Mouse (Mus musculus) embryonic facial prominence, embryonic 14.5 days (tissue): ENCODE results near the gene Thyn1. TPM values are rescaled to one million over a fixed set of nuclear protein-coding genes. Genes with fewer than 3 reads are reported as not detected.

Source experiments
- ATAC-seq: fragments of 200-750 bp; cut with Nextera tagmentation; 2 replicates; pipeline ENCODE4 v1.8.0; 2017; ENCODE audit warnings: low read depth, moderate number of reproducible peaks, moderate TSS enrichment
- DNase-seq: peaks from one replicate; pipeline ENCODE4 v3.0.0-alpha.2; 2015; ENCODE audit warnings: low spot score
- H3K27ac ChIP-seq: fragments of 300-500 bp; sonication (generic); replicated peaks from 2 replicates; pipeline ENCODE4 v1.5.1; 2014; ENCODE audit warnings: low read depth, mild to moderate bottlenecking, low read length, moderate library complexity
- H3K27me3 ChIP-seq: fragments of 300-500 bp; sonication (generic); replicated peaks from 2 replicates; pipeline ENCODE4 v1.6.1; 2014; ENCODE audit warnings: low read length; ENCODE audit not compliant: control insufficient read depth, insufficient read depth
- H3K36me3 ChIP-seq: fragments of 300-500 bp; sonication (generic); 2 replicates; pipeline ENCODE4 v1.6.1; 2014; ENCODE audit warnings: low read length, mixed read lengths; ENCODE audit not compliant: control insufficient read depth, insufficient read depth
- H3K4me1 ChIP-seq: fragments of 300-500 bp; sonication (generic); 2 replicates; pipeline ENCODE4 v1.6.1; 2014; ENCODE audit warnings: antibody characterized with exemption, low read length; ENCODE audit not compliant: control insufficient read depth, insufficient read depth
- H3K4me2 ChIP-seq: fragments of 300-500 bp; sonication (generic); 2 replicates; pipeline ENCODE4 v1.6.1; 2014; ENCODE audit warnings: low read depth, mild to moderate bottlenecking, low read length, moderate library complexity, mixed read lengths
- H3K4me3 ChIP-seq: fragments of 300-500 bp; sonication (generic); 2 replicates; pipeline ENCODE4 v1.5.1; 2014; ENCODE audit warnings: low read depth, mild to moderate bottlenecking, low read length
- H3K9ac ChIP-seq: fragments of 300-500 bp; sonication (generic); 2 replicates; pipeline ENCODE4 v1.6.1; 2014; ENCODE audit warnings: low read depth, mild to moderate bottlenecking, low read length, moderate library complexity, mixed read lengths
- H3K9me3 ChIP-seq: fragments of 300-500 bp; sonication (generic); 2 replicates; pipeline ENCODE4 v1.6.1; 2016; ENCODE audit warnings: low read length; ENCODE audit not compliant: control insufficient read depth
- WGBS: fragments of 180-500 bp; shearing (Covaris S2); extraction: QIAGEN DNeasy Blood & Tissue Kit; methylation state at CpG from one replicate; pipeline ENCODE4 v1.1.7; 2014; 5-methylcytosine and 5-hydroxymethylcytosine counted together
- polyA plus RNA-seq: library from polyadenylated mRNA; unstranded; fragments of >200 nt; fragmentation: Nextera tagmentation; extraction: Ambion mirVana; gene quantifications from 2 replicates; pipeline ENCODE4 v1.2.1, GENCODE M21; 2014

The Thyn1 gene
- polyA plus RNA-seq, 1 experiment from 2014 or later: 115 TPM

DNA sequence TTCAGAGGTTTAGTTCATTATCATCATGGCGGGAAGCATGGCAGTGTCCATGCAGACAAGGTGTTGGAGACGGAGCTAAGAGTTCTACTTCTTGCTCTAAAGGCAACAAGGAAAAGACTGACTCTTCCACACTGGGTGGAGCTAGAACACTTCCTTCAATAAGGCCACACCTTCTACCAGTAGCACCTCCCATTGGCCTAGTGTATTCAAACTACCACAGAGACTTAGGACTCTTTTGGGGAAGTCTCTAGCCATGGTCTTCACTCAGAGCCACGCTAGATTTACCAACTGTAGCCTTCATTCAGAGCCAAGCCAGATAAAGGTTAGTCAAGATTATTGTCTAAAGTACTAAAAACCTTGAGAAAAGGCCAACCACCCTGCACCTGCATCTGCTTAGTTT, 2.4 kb upstream of the Thyn1 start:
- Histone ChIP-seq H3K4me2 (no peak overlapping the region), H3K9me3 (no peaks in the 10 kb centered on the region), H3K27me3 (no peaks in the 10 kb centered on the region), H3K4me1 (peaks cover 18% of the 10 kb centered on the region; the same call in 1 of the 2 replicates), H3K27ac (no peak overlapping the region), H3K36me3 (0 out of 2 replicates have a peak, but pooled peaks cover 7% of the 10 kb centered on the region), H3K4me3 (no peak overlapping the region), H3K9ac (no peak overlapping the region)
- ATAC-seq (no peak), DNase-seq (no peak)
- WGBS: 90% methylated on average over 3 of the region's 3 CpGs

DNA sequence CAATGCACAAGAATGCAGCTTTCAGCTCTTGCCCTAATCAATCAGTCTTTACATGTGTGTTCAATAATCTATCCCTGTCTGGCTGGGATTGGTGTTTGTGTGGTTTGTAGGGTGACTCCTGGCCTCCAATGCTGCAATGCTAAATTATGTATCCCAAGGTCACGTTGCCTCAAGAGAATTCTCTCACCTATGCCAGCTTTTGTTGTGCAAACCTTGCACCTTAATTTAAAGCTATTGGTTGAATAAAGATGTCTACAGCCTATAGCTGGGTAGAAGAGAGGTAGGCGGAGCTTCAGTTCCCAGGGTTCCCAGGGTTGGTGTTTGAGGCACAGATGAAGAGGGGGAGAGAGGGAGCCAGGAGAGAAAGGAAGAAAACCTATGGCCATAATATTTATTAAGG, 2.0 kb upstream of the Thyn1 start:
- 89% methylated on average over 2 of the region's 2 CpGs for WGBS
- Histone ChIP-seq H3K27me3 (no peaks in the 10 kb centered on the region), H3K4me3 (no peak overlapping the region), H3K36me3 (0 out of 2 replicates have a peak, but pooled peaks cover 4% of the 10 kb centered on the region), H3K9me3 (no peaks in the 10 kb centered on the region), H3K27ac (no peak overlapping the region), H3K9ac (no peak overlapping the region), H3K4me1 (peaks cover 18% of the 10 kb centered on the region; the same call in 1 of the 2 replicates), H3K4me2 (no peak overlapping the region)
- no peak for ATAC-seq
- DNase-seq: no peak

DNA sequence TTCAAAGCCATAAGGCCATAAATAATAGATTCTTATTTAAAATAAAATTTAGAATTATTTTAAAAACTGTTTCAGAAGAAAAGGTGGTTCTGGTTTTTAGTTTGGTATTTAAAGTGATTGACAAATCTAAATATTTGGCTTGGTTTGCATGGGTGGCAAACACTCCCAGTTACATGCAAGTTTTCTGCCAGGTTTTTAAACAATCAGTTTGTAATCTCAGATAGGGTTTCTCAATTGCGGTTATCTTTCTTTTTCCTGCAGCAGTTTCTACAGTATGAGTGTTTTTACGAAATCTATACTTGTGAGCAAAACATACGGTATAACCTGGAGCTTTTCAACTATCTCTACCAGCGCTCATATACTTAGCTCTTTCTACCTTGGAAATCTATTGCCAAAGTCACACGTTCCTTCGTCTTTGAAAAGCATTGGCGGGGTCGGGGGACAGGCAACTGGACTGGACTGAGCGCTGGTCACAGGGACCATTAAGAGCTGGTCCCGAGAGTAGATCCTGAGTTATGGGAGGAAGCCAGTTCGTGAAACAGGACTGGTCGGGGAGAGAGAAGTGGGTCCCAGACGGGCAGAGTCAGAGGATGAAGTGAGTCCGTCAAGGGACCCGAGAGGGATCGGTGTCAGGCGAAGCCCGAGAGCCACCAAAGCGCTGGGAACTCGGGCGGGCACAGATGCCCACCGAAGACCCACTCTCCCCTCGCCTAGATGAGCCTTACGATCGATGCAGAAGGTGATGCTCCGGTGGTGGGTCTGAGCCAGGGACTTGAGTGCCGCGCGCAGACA, 645 bp upstream of the Thyn1 start:
- peak overlapping the region; percentile 88 for H3K9ac ChIP-seq
- peak overlapping the region; percentile 77 for H3K4me2 ChIP-seq
- WGBS: 2% methylated on average over 24 of the region's 29 CpGs
- H3K4me1 ChIP-seq: peaks cover 18% of the 10 kb centered on the region; the same call in 1 of the 2 replicates
- no peak for DNase-seq
- H3K4me3 ChIP-seq: peak overlapping the region; percentile 69
- no peaks in the 10 kb centered on the region for H3K27me3 ChIP-seq
- H3K36me3 ChIP-seq: peaks cover 11% of the 10 kb centered on the region
- H3K27ac ChIP-seq: peak overlapping the region; percentile 70
- H3K9me3 ChIP-seq: no peaks in the 10 kb centered on the region
- peak; percentile 50 for ATAC-seq

DNA sequence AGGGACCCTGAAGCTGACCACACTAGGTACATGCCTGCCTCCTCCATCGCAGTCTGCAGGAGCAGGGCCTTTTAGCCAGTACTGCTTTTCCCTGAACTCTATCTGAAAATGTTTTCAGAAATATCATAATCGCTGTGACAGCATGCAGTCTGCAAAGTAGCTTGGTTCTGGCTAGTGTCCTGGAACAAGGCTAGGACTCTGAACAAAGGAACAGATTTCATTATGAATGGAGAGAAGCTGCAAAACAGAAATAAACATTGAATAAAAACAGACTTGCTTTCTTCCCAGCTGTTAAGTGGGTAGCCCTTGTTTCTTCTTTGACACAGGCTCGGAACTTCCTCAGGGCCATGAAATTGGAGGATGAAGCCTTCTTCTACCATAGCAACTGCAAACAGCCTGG, 5.7 kb downstream of the Thyn1 start:
- Histone ChIP-seq H3K36me3 (peaks cover 70% of the 10 kb centered on the region), H3K27me3 (no peaks in the 10 kb centered on the region), H3K9ac (no peak overlapping the region), H3K4me2 (no peak overlapping the region), H3K9me3 (no peaks in the 10 kb centered on the region), H3K4me1 (peaks cover 11% of the 10 kb centered on the region; the same call in 1 of the 2 replicates), H3K27ac (no peak overlapping the region), H3K4me3 (no peak overlapping the region)
- DNase-seq: no peak
- no peak for ATAC-seq
- 80% methylated on average over 3 of the region's 3 CpGs for WGBS

DNA sequence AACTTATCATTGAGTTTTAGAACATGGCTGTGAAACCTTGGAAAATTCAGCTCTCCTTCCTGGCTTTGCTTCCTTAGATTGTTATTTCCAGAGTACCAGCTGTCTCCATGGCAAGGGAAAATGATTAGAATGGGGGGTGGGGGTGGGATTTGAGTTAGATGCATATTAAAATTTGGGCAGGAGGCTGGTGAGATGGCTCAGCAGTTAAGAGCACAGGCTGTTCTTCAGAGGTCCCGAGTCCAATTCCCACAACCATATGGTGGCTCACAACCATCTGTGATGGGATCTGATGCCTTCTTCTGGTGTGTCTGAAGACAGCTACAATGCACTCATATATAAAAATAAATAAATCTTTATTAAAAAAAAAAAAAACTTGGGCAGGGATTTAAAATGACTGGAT, 6.4 kb downstream of the Thyn1 start:
- WGBS: 86% methylated on average over 1 of the region's 1 CpGs
- H3K4me1 ChIP-seq: peaks cover 4% of the 10 kb centered on the region; the same call in 1 of the 2 replicates
- H3K4me3 ChIP-seq: no peak overlapping the region
- H3K9me3 ChIP-seq: no peaks in the 10 kb centered on the region
- H3K27me3 ChIP-seq: no peaks in the 10 kb centered on the region
- H3K27ac ChIP-seq: no peak overlapping the region
- peaks cover 77% of the 10 kb centered on the region for H3K36me3 ChIP-seq
- ATAC-seq (no peak), DNase-seq (no peak)
- no peak overlapping the region for H3K9ac ChIP-seq
- H3K4me2 ChIP-seq: no peak overlapping the region

DNA sequence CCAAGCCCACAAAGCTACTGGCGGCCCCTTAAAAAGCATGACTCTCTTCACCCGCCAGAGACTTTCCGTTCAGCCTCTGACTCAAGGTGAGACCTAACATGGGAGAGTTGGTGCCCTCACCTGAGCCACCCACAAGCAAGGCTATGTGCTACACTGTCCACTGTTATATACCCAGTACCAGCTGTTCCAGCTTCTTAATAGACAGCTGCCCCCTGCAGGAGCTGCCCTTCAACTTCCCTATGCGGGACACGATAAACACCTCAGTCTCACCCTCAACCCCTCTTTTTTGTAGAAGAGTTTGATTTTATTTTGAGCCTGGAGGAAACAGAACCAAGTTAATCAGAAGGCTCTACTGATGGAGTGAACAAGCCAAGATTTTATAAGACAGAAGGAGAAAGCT, 7.4 kb downstream of the Thyn1 start:
- no peak overlapping the region for H3K4me3 ChIP-seq
- no peak for ATAC-seq

DNA sequence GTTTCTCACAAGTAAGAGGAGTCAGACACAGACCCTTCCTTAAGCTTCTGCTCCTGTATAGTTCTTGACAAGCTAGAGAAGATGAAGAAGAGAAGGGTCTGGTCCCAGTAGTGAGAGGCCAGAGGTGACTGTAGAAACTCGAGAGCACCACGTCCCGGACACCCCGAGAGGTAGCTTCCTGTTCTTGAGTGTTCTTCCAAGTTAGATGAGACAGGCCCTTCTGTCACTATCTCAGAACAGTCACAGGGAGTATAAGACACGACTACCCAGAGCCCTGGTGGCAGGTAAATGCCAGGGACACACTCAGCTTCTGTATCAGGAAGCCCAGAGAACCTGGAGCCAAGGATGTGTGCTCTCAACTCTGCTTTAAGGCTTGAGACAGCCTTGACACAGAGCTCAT, 9.7 kb downstream of the Thyn1 start:
- no peaks in the 10 kb centered on the region for H3K9me3 ChIP-seq
- H3K4me2 ChIP-seq: no peak overlapping the region
- no peak overlapping the region for H3K9ac ChIP-seq
- H3K36me3 ChIP-seq: peaks cover 96% of the 10 kb centered on the region
- H3K4me3 ChIP-seq: no peak overlapping the region
- no peaks in the 10 kb centered on the region for H3K4me1 ChIP-seq
- WGBS: 76% methylated on average over 5 of the region's 5 CpGs
- DNase-seq (no peak), ATAC-seq (no peak)
- no peaks in the 10 kb centered on the region for H3K27me3 ChIP-seq
- H3K27ac ChIP-seq: no peak overlapping the region

More for the DNA sequence above, 7.4 kb downstream of the Thyn1 start:
- Histone ChIP-seq H3K9me3 (no peaks in the 10 kb centered on the region), H3K27ac (no peak overlapping the region), H3K4me1 (no peaks in the 10 kb centered on the region), H3K4me2 (no peak overlapping the region), H3K27me3 (no peaks in the 10 kb centered on the region), H3K36me3 (peaks cover 86% of the 10 kb centered on the region), H3K9ac (no peak overlapping the region)
- WGBS: 88% methylated on average over 5 of the region's 5 CpGs
- DNase-seq: no peak

- no peak for ATAC-seq
- WGBS: 89% methylated on average over 4 of the region's 4 CpGs
Observed at GRCm38 (mm10) chr9:27011572-27011971, 12.1 kb downstream of the Thyn1 start.

DNA sequence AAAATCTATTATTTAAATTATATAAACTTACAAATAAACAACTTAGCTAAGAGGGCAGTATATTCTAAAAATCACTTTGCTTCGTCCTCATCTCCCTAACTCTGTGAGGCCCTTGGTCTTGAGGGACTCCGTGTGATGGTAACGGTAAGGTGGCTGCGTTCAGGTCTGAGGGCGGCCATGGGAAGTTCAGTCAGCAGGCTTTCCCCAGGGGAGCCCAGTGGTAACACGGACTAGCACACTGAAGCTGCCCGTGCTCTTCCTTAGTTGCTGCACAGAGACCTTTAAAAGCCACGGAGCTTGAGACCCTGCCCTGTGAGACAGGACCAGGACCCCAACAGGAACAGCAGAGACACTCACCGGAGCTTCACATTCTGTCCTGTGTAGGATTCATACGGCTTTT, 19.5 kb downstream of the Thyn1 start:
- H3K27ac ChIP-seq: no peak overlapping the region
- no peak overlapping the region for H3K4me2 ChIP-seq
- WGBS: 91% methylated on average over 10 of the region's 10 CpGs
- peaks cover 57% of the 10 kb centered on the region for H3K36me3 ChIP-seq
- DNase-seq (no peak), ATAC-seq (no peak)
- no peaks in the 10 kb centered on the region for H3K27me3 ChIP-seq
- no peaks in the 10 kb centered on the region for H3K4me1 ChIP-seq
- no peaks in the 10 kb centered on the region for H3K9me3 ChIP-seq
- H3K9ac ChIP-seq: no peak overlapping the region
- H3K4me3 ChIP-seq: no peak overlapping the region

More at GRCm38 (mm10) chr9:27011572-27011971, 12.1 kb downstream of the Thyn1 start:
- H3K9me3 ChIP-seq: no peaks in the 10 kb centered on the region
- peaks cover 97% of the 10 kb centered on the region for H3K36me3 ChIP-seq
- no peak overlapping the region for H3K4me3 ChIP-seq
- no peaks in the 10 kb centered on the region for H3K27me3 ChIP-seq
- no peaks in the 10 kb centered on the region for H3K4me1 ChIP-seq
- H3K9ac ChIP-seq: no peak overlapping the region
- DNase-seq: no peak
- no peak overlapping the region for H3K4me2 ChIP-seq
- H3K27ac ChIP-seq: no peak overlapping the region
